Mouse (Mus musculus) MEL (cell line): ENCODE measurements around the gene Thbs3. TPM values are rescaled to one million over a fixed set of nuclear protein-coding genes. Genes with fewer than 3 reads are reported as not detected.

ENCODE experiments used
- DNase-seq: peaks from one replicate; pipeline ENCODE4 v3.0.0; 2011; ENCODE audit warnings: low read depth, low spot score
- H3K27ac ChIP-seq: 2 replicates; pipeline ENCODE4 v1.5.1; 2012; ENCODE audit warnings: low read depth, mild to moderate bottlenecking, control low read depth, low read length, moderate library complexity; ENCODE audit not compliant: control insufficient read depth
- H3K27me3 ChIP-seq, 2 experiments: fragments of 150-350 bp in 1 of 2; sonication (generic) in 1 of 2; 2 replicates each; pipeline ENCODE4 v1.6.1; 2012; ENCODE audit warnings: low read length in 2 of 2, mild to moderate bottlenecking in 2 of 2, improper control_type of control experiment in 1 of 2, moderate library complexity in 1 of 2; ENCODE audit not compliant: insufficient read depth in 2 of 2, control insufficient read depth in 1 of 2
- H3K36me3 ChIP-seq, 2 experiments: 2 replicates each; pipeline ENCODE4 v1.6.1; 2012 to 2014; ENCODE audit warnings: low read length in 2 of 2, improper control_type of control experiment in 1 of 2, inconsistent platforms in 1 of 2, mild to moderate bottlenecking in 1 of 2; ENCODE audit not compliant: insufficient read depth in 2 of 2, control insufficient read depth in 1 of 2
- H3K4me1 ChIP-seq, 2 experiments: fragments of 150-350 bp in 1 of 2; sonication (generic) in 1 of 2; 2 replicates each; pipeline ENCODE4 v1.6.1; 2012; ENCODE audit warnings: low read length in 2 of 2, improper control_type of control experiment in 1 of 2, mild to moderate bottlenecking in 1 of 2; ENCODE audit not compliant: insufficient read depth in 2 of 2, control insufficient read depth in 1 of 2
- H3K4me3 ChIP-seq, 2 experiments: fragments of 150-350 bp in 1 of 2; sonication (generic) in 1 of 2; 2 replicates each; pipeline ENCODE4 v1.5.1; 2012; ENCODE audit warnings: low read depth in 2 of 2, low read length in 2 of 2, mild to moderate bottlenecking in 2 of 2, moderate library complexity in 2 of 2, control low read depth in 1 of 2, improper control_type of control experiment in 1 of 2; ENCODE audit not compliant: control insufficient read depth in 1 of 2, insufficient read depth in 1 of 2
- H3K79me2 ChIP-seq: 2 replicates; pipeline ENCODE4 v1.6.1; 2012; ENCODE audit warnings: mild to moderate bottlenecking, low read length, moderate library complexity; ENCODE audit not compliant: control insufficient read depth, poor library complexity, insufficient read depth
- H3K9ac ChIP-seq: 2 replicates; pipeline ENCODE4 v1.6.1; 2012; ENCODE audit warnings: low read depth, mild to moderate bottlenecking, control low read depth, low read length, moderate library complexity; ENCODE audit not compliant: control insufficient read depth, poor library complexity, severe bottlenecking
- H3K9me3 ChIP-seq: fragments of 150-350 bp; sonication (generic); replicated peaks from 2 replicates; pipeline ENCODE4 v1.6.1; 2012; ENCODE audit warnings: mild to moderate bottlenecking, low read length, improper control_type of control experiment, moderate library complexity; ENCODE audit not compliant: insufficient read depth
- CHD1 ChIP-seq: IDR thresholded peaks from 2 replicates; pipeline ENCODE4 v1.6.1; 2012; ENCODE audit warnings: low read depth, mild to moderate bottlenecking, inconsistent platforms, low read length, improper control_type of control experiment
- CHD2 ChIP-seq: IDR thresholded peaks from 2 replicates; pipeline ENCODE4 v1.6.1; 2011; ENCODE audit warnings: low read length, improper control_type of control experiment
- E2F4 ChIP-seq: IDR thresholded peaks from 2 replicates; pipeline ENCODE4 v1.6.1; 2011; ENCODE audit warnings: low read depth, low read length, improper control_type of control experiment, borderline replicate concordance
- ELF1 ChIP-seq: IDR thresholded peaks from 2 replicates; pipeline ENCODE4 v1.6.1; 2014; ENCODE audit warnings: low read depth, mild to moderate bottlenecking, inconsistent platforms, low read length, improper control_type of control experiment, moderate library complexity
- ETS1 ChIP-seq: IDR thresholded peaks from 2 replicates; pipeline ENCODE4 v1.6.1; 2012; ENCODE audit warnings: low read depth, mild to moderate bottlenecking, inconsistent platforms, low read length, improper control_type of control experiment, moderate library complexity
- GABPA ChIP-seq: IDR thresholded peaks from 2 replicates; pipeline ENCODE4 v1.6.1; 2012; ENCODE audit warnings: low read depth, mild to moderate bottlenecking, inconsistent platforms, low read length, improper control_type of control experiment, moderate library complexity
- GATA1 ChIP-seq: IDR thresholded peaks from 2 replicates; pipeline ENCODE4 v1.6.1; 2011; ENCODE audit warnings: low read depth, low read length, improper control_type of control experiment
- HCFC1 ChIP-seq: IDR thresholded peaks from 2 replicates; pipeline ENCODE4 v1.6.1; 2012; ENCODE audit warnings: low read depth, mild to moderate bottlenecking, inconsistent platforms, low read length, improper control_type of control experiment, moderate library complexity
- JUND ChIP-seq: IDR thresholded peaks from 2 replicates; pipeline ENCODE4 v1.6.1; 2011; ENCODE audit warnings: low read depth, mild to moderate bottlenecking, improper control_type of control experiment, low read length
- KAT2A ChIP-seq: conservative IDR thresholded peaks from 2 replicates; pipeline ENCODE4 v1.6.1; 2012; ENCODE audit warnings: low read depth, low read length, improper control_type of control experiment, inconsistent platforms
- MAFK ChIP-seq: IDR thresholded peaks from 2 replicates; pipeline ENCODE4 v1.6.1; 2011; ENCODE audit warnings: low read depth, mild to moderate bottlenecking, low read length, improper control_type of control experiment, borderline replicate concordance
- MAX ChIP-seq: IDR thresholded peaks from 2 replicates; pipeline ENCODE4 v1.6.1; 2011; ENCODE audit warnings: low read length, improper control_type of control experiment
- MXI1 ChIP-seq: IDR thresholded peaks from 2 replicates; pipeline ENCODE4 v1.6.1; 2011; ENCODE audit warnings: mild to moderate bottlenecking, low read depth, low read length, improper control_type of control experiment
- MYC ChIP-seq: IDR thresholded peaks from 2 replicates; pipeline ENCODE4 v1.6.1; 2011; ENCODE audit warnings: low read depth, mild to moderate bottlenecking, low read length, improper control_type of control experiment, moderate library complexity
- NELFE ChIP-seq: IDR thresholded peaks from 2 replicates; pipeline ENCODE4 v1.6.1; 2011; ENCODE audit warnings: low read depth, low read length, improper control_type of control experiment
- POLR2A ChIP-seq, 2 experiments: IDR thresholded peaks; 2 replicates each; pipeline ENCODE4 v1.6.1; 2011 to 2012; ENCODE audit warnings: low read length in 2 of 2, mild to moderate bottlenecking in 2 of 2, control low read depth in 1 of 2, improper control_type of control experiment in 1 of 2, low read depth in 1 of 2, moderate library complexity in 1 of 2; ENCODE audit not compliant: control insufficient read depth in 1 of 2, insufficient read depth in 1 of 2, poor library complexity in 1 of 2
- POLR2AphosphoS2 ChIP-seq: IDR thresholded peaks from 2 replicates; pipeline ENCODE4 v1.6.1; 2011; ENCODE audit warnings: low read length, improper control_type of control experiment
- POLR2AphosphoS5 ChIP-seq: IDR thresholded peaks from 2 replicates; pipeline ENCODE4 v1.6.1; 2012; ENCODE audit warnings: low read depth, borderline replicate concordance, mild to moderate bottlenecking, inconsistent platforms, low read length, moderate library complexity, mixed read lengths
- RCOR1 ChIP-seq: IDR thresholded peaks from 2 replicates; pipeline ENCODE4 v1.6.1; 2012; ENCODE audit warnings: low read depth, mild to moderate bottlenecking, inconsistent platforms, low read length, improper control_type of control experiment
- SIN3A ChIP-seq: IDR thresholded peaks from 2 replicates; pipeline ENCODE4 v1.6.1; 2012; ENCODE audit warnings: low read length, improper control_type of control experiment, inconsistent platforms
- TAL1 ChIP-seq: IDR thresholded peaks from 2 replicates; pipeline ENCODE4 v1.6.1; 2012; ENCODE audit warnings: mild to moderate bottlenecking, inconsistent platforms, low read length, moderate library complexity, mixed read lengths
- TBP ChIP-seq: IDR thresholded peaks from 2 replicates; pipeline ENCODE4 v1.8.0; 2011; ENCODE audit warnings: low read depth, low read length, improper control_type of control experiment
- UBTF ChIP-seq: IDR thresholded peaks from 2 replicates; pipeline ENCODE4 v1.6.1; 2012; ENCODE audit warnings: low read depth, mild to moderate bottlenecking, inconsistent platforms, low read length, improper control_type of control experiment, moderate library complexity, borderline replicate concordance; ENCODE audit not compliant: insufficient read depth
- USF1 ChIP-seq: IDR thresholded peaks from 2 replicates; pipeline ENCODE4 v1.6.1; 2014; ENCODE audit warnings: low read depth, mild to moderate bottlenecking, inconsistent platforms, low read length, improper control_type of control experiment, moderate library complexity
- polyA plus RNA-seq, 2 experiments: library from polyadenylated mRNA; stranded (reverse) in 1 of 2; unstranded in 1 of 2; fragments of >175 nt in 1 of 2; fragments of >200 nt in 1 of 2; gene quantifications; 2 replicates each; pipeline versions ENCODE4 v1.2.1 to v1.2.4; 2012; ENCODE audit warnings: low replicate concordance in 2 of 2, low read depth in 1 of 2; ENCODE audit not compliant: insufficient read length in 2 of 2, insufficient read depth in 1 of 2, missing spikeins in 1 of 2
- total RNA-seq: library from RNA; depleted of rRNA; stranded (reverse); fragments of 300-350 nt; gene quantifications from 2 replicates; pipeline ENCODE4 v1.2.3, GENCODE M21; 2012

Thbs3 gene
- total and polyA plus RNA-seq, 3 experiments: 1.8 to 4.9 TPM; not detected in 1

DNA sequence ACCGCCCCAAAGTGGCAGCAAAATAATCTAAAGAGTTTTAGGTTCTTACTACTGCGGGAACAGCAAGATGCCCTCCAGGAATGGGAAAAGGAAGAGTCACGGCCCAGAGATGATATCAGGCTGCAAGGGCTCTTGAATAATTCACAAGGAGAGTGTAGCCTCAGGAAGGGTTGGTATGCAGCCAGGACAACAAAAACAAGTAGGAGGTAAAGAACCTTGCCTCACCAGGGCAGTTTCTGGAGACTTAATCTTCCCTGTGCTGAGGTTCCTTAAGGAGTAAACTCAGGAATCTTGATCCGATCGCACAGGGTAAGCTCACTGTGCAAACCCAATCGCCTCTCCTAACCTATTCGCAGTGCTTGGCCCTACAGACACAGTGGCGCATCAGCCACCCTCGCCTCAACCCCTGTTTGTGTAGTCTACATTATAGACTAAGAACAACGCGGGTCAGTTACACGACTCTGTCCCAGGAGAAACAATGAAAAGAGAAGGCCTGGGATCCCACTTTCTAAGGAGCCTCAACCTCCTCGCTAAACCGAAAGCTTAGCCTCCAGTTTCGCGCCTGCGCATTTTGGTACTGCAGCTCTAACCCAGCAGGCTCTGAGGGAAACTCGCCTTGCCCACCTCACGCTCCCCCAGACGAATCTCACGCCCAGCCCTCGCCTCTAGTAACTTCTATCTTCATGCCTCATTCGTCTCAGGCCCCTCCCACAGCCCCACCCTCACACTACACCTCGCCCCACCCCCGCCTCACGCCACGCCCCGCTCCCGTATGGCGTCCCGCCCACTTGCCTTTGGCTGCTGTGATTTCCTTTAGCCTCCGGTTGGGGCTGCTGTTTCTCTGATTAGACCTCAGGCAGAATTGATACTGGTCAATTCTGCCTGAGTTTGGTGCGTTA, 18.8 kb upstream of the Thbs3 start (continued):
- TF ChIP-seq UBTF: no peak
- peak; percentile 83 for TF ChIP-seq TBP
- no peak for TF ChIP-seq GABPA

DNA sequence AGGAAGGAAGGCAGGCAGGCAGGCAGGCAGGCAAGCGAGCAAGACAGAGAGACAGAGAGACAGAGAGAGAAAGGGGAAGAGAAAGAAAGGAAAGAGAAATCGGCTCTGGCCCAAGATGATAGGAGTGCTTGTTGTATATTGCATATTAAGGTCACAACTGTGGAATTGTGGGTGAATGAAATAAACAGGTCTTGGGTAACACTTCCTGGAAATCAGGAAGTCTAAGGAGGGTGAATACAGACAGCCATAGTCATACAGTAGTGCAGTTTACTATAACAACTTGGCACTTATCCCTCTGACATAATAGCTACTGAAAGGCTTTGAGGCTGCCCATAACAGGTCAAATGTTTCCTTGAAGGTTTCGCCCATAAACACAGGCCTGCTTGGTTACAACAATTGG, 15.1 kb upstream of the Thbs3 start:
- H3K9ac ChIP-seq: no peak overlapping the region
- peak; percentile 65 for DNase-seq
- H3K79me2 ChIP-seq: peaks cover 6% of the 10 kb centered on the region
- no peak overlapping the region for H3K4me3 ChIP-seq
- peak; percentile 72; the same call in 1 of the 2 replicates for TF ChIP-seq ELF1
- peak; percentile 30; the same call in 1 of the 2 replicates for TF ChIP-seq SIN3A
- peak; percentile 73 for TF ChIP-seq HCFC1
- peak; percentile 58; the same call in 1 of the 2 replicates for TF ChIP-seq USF1
- TF ChIP-seq CHD1: no peak
- TF ChIP-seq POLR2AphosphoS2: no peak
- H3K27me3 ChIP-seq: no peaks in the 10 kb centered on the region
- peaks cover 0 to 14% of the 10 kb centered on the region in 2 experiments; a peak in 2 of 4 replicates for H3K36me3 ChIP-seq
- no peaks in the 10 kb centered on the region for H3K9me3 ChIP-seq
- no peak overlapping the region for H3K27ac ChIP-seq
- peaks cover 3 to 9% of the 10 kb centered on the region in 2 experiments for H3K4me1 ChIP-seq

DNA sequence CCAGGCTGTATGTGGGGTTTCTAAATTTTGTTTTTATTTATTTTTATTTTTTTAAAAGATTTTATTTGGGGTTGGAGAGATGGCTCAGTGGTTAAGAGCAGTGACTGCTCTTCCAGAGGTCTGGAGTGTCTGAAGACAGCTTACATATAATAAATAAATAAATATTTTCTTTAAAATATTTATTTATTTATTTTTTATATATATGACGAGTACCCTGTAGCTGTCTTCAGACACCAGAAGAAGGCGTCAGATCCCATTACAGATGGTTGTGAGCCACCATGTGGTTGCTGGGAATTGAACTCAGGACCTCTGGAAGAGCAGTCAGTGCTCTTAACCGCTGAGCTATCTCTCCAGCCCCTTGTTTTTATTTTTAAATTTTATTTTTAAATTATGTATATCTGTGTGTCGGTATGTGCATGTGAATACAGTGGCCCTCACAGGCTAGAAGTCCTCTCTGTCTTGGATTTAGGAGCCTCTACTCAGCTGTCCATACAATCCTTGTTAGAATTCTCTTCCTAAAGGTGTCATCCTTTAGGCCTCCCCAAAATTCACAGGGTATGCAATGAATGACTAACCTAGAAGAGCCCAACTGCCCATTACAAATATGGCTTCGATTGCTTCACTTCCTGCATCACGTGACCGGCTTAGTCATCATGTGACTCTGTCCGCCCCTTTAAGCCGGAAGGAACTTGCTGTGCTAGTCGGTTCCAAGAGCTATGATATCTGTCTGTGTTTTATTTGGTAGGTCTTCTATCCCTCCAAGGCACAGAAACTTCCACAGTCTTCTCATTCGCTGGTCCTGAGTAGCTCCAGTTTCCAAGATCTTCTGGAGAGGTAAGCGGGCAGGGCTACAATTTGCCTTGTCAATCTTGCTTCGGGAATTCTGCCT, 12.5 kb upstream of the Thbs3 start, which contains the start of gene Gba:
Gene Gba (plus strand): TSS at position 676 of the 889 bp plus-strand sequence.
- H3K27ac ChIP-seq: peak within 1 kb of the TSS; percentile 86
- H3K36me3 ChIP-seq: peaks cover 0 to 8% of the 10 kb centered on the region in 2 experiments; a peak in 2 of 4 replicates
- no peaks in the 10 kb centered on the region for H3K9me3 ChIP-seq
- H3K4me1 ChIP-seq: peaks cover 0 to 5% of the 10 kb centered on the region in 2 experiments; a peak in 2 of 4 replicates
- H3K79me2 ChIP-seq: peaks cover 6% of the 10 kb centered on the region
- no peaks in the 10 kb centered on the region for H3K27me3 ChIP-seq
- H3K9ac ChIP-seq: peak within 1 kb of the TSS; percentile 86
- peak; percentile 99 for DNase-seq
- peak within 1 kb of the TSS; percentile 71 to 85 for H3K4me3 ChIP-seq
- TF ChIP-seq KAT2A (peak; percentile 91), POLR2AphosphoS5 (no peak), JUND (no peak), NELFE (peak; percentile 81), TBP (peak; percentile 70), MXI1 (peak; percentile 88), GATA1 (peak; percentile 31; the same call in 1 of the 2 replicates), UBTF (no peak), ETS1 (peak; percentile 83), MAFK (no peak), MAX (peak; percentile 99), POLR2AphosphoS2 (peak; percentile 64; the same call in 1 of the 2 replicates), E2F4 (no peak), SIN3A (peak; percentile 100), HCFC1 (peak; percentile 99), MYC (peak; percentile 92), ELF1 (peak; percentile 100), CHD2 (no peak), RCOR1 (peak; percentile 64), POLR2A (IDR thresholded peaks at IDR 0.05; ENCODE audit: control insufficient read depth in 1 of 2, insufficient read depth in 1 of 2, low read depth in 1 of 2, low read length in 2 of 2, poor library complexity in 1 of 2) (peak in 1 of 2 experiments; percentile 81; a peak in 2 of 4 replicates), TAL1 (no peak), USF1 (peak; percentile 99)
